Mouse (Mus musculus): ENCODE measurements around the gene Igf2. TPM values are rescaled to one million over a fixed set of nuclear protein-coding genes. Genes with fewer than 3 reads are reported as not detected.

Igf2 gene
- 126 and 131 TPM in 2 replicates for polyA plus RNA-seq (2014; fragmentation: Nextera tagmentation; extraction: Ambion mirVana)

GRCm38 (mm10) chr7:142666659-142667058, at the start of gene Igf2:
TSS of gene Igf2 (minus strand) at chr7:142666816.
- H3K27me3 ChIP-seq (ENCODE audit: control insufficient read depth, insufficient read depth, low read length), result peaks cover 46% of the 10 kb centered on the region
- H3K9me3 ChIP-seq (ENCODE audit: control insufficient read depth, low read length), result peaks cover 17% of the 10 kb centered on the region
- H3K9ac ChIP-seq (ENCODE audit: low read length), result no peak within 1 kb of the TSS
- DNase-seq (ENCODE audit: low spot score, missing footprints) (no peak), ATAC-seq (ENCODE audit: low FRiP score) (no peak)
- no peak within 1 kb of the TSS for H3K4me2 ChIP-seq
- WGBS, result 64% methylated on average over 2 of the region's 2 CpGs
- H3K36me3 ChIP-seq (ENCODE audit: control insufficient read depth, insufficient read depth, low read length), result no peaks in the 10 kb centered on the region
- H3K27ac ChIP-seq (ENCODE audit: low read depth, low read length), result no peak within 1 kb of the TSS
- no peak within 1 kb of the TSS for H3K4me3 ChIP-seq (ENCODE audit: low read depth, low read length)
- no peaks in the 10 kb centered on the region for H3K4me1 ChIP-seq (ENCODE audit: control insufficient read depth, insufficient read depth, low read length)

- Histone ChIP-seq H3K4me1 (ENCODE audit: control insufficient read depth, insufficient read depth, low read length) (no peaks in the 10 kb centered on the region), H3K9ac (ENCODE audit: low read length) (peak overlapping the region; percentile 63), H3K4me2 (peak overlapping the region; percentile 39; the same call in 1 of the 2 replicates), H3K27me3 (ENCODE audit: control insufficient read depth, insufficient read depth, low read length) (no peaks in the 10 kb centered on the region), H3K4me3 (ENCODE audit: low read depth, low read length) (peak overlapping the region; percentile 10; the same call in 1 of the 2 replicates), H3K9me3 (ENCODE audit: control insufficient read depth, low read length) (no peaks in the 10 kb centered on the region), H3K36me3 (ENCODE audit: control insufficient read depth, insufficient read depth, low read length) (no peaks in the 10 kb centered on the region), H3K27ac (ENCODE audit: low read depth, low read length) (no peak overlapping the region)
- DNase-seq (ENCODE audit: low spot score, missing footprints) (peak; percentile 95), ATAC-seq (ENCODE audit: low FRiP score) (no peak)
- 19% methylated on average over 8 of the region's 8 CpGs for WGBS
These were observed 48.3 kb upstream of the Igf2 start for GRCm38 (mm10) chr7:142714783-142715498.

DNA sequence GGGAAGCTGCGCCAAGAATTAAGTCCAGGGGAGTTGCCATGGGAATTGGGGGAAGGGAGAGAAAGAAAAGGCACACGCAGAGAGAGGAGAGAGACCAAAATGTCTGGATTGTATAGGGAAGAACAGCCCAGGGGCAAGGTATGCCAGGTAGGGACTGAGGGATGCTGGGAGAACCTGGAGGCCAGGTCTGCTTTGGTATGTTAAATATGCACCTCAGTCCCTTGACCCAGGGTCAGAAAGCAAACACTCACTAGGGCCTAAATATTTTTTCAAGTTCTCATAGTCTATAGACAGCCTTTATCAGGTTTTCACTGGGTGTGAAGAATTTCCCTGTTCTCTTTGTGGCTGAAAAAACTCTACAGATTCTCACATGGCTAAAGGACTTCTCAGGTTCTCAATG, 40.3 kb upstream of the Igf2 start:
- H3K9me3 ChIP-seq (ENCODE audit: control insufficient read depth, low read length), result no peaks in the 10 kb centered on the region
- 85% methylated on average over 2 of the region's 2 CpGs for WGBS
- H3K27me3 ChIP-seq (ENCODE audit: control insufficient read depth, insufficient read depth, low read length), result no peaks in the 10 kb centered on the region
- no peak for DNase-seq (ENCODE audit: low spot score, missing footprints)
- no peak overlapping the region for H3K9ac ChIP-seq (ENCODE audit: low read length)
- no peak for ATAC-seq (ENCODE audit: low FRiP score)
- H3K4me1 ChIP-seq (ENCODE audit: control insufficient read depth, insufficient read depth, low read length), result no peaks in the 10 kb centered on the region
- no peak overlapping the region for H3K27ac ChIP-seq (ENCODE audit: low read depth, low read length)
- H3K4me2 ChIP-seq, result no peak overlapping the region
- no peak overlapping the region for H3K4me3 ChIP-seq (ENCODE audit: low read depth, low read length)
- no peaks in the 10 kb centered on the region for H3K36me3 ChIP-seq (ENCODE audit: control insufficient read depth, insufficient read depth, low read length)

GRCm38 (mm10) chr7:142699334-142699860, 32.8 kb upstream of the Igf2 start:
- H3K27me3 ChIP-seq (ENCODE audit: control insufficient read depth, insufficient read depth, low read length), result no peaks in the 10 kb centered on the region
- 76% methylated on average over 5 of the region's 5 CpGs for WGBS
- H3K4me3 ChIP-seq (ENCODE audit: low read depth, low read length), result no peak overlapping the region
- H3K9me3 ChIP-seq (ENCODE audit: control insufficient read depth, low read length), result no peaks in the 10 kb centered on the region
- H3K9ac ChIP-seq (ENCODE audit: low read length), result no peak overlapping the region
- H3K36me3 ChIP-seq (ENCODE audit: control insufficient read depth, insufficient read depth, low read length), result no peaks in the 10 kb centered on the region
- DNase-seq (ENCODE audit: low spot score, missing footprints) (no peak), ATAC-seq (ENCODE audit: low FRiP score) (no peak)
- H3K4me1 ChIP-seq (ENCODE audit: control insufficient read depth, insufficient read depth, low read length), result no peaks in the 10 kb centered on the region
- no peak overlapping the region for H3K27ac ChIP-seq (ENCODE audit: low read depth, low read length)
- H3K4me2 ChIP-seq, result no peak overlapping the region

DNA sequence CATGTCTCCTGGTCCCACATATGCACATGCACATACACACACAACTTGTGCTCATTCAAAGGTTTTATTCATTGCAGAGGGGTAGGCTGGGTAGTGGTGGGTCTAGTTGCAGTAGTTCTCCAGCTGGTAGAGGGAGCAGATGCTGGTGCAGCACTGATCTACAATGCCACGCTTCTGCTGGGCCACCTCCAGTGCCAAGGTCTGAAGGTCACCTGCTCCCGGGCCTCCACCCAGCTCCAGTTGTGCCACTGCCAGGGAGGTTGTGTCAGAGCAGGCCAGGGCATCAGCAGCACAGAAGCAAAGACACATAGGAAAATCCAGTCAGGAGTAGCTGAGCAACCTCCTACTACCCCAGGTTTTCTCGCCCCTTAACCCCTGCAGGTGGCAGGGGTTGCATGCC, 12.0 kb upstream of the Igf2 start:
- 92% methylated on average over 3 of the region's 3 CpGs for WGBS

DNA sequence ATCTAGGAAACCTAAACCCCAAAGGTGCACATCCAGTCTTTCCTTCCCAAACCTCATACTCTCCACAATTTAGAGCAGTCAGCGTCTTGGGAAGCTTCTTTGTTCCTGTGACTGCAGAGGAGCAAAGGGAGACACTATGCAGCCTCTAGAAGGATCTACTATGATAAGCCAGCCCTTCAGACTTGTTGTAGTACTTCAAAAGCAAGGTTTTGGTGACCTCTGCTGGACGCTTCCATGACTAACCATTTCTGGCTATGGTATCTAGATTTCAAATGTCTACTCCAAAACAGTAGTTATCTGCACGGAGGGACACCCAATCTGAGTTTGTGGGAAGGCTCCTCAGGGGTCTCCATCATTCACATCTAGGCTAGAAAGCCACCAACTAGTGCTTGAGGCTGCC, 9.0 kb upstream of the Igf2 start:
- Histone ChIP-seq H3K27ac (ENCODE audit: low read depth, low read length) (no peak overlapping the region), H3K4me2 (no peak overlapping the region), H3K4me3 (ENCODE audit: low read depth, low read length) (no peak overlapping the region), H3K27me3 (ENCODE audit: control insufficient read depth, insufficient read depth, low read length) (no peaks in the 10 kb centered on the region), H3K4me1 (ENCODE audit: control insufficient read depth, insufficient read depth, low read length) (no peaks in the 10 kb centered on the region), H3K9ac (ENCODE audit: low read length) (no peak overlapping the region), H3K9me3 (ENCODE audit: control insufficient read depth, low read length) (peaks cover 3% of the 10 kb centered on the region; the same call in 1 of the 2 replicates), H3K36me3 (ENCODE audit: control insufficient read depth, insufficient read depth, low read length) (no peaks in the 10 kb centered on the region)
- WGBS, result 17% methylated on average over 3 of the region's 3 CpGs
- DNase-seq (ENCODE audit: low spot score, missing footprints) (peak; percentile 96), ATAC-seq (ENCODE audit: low FRiP score) (no peak)

More for the DNA sequence above, 12.0 kb upstream of the Igf2 start:
- no peak for ATAC-seq (ENCODE audit: low FRiP score)
- H3K9ac ChIP-seq (ENCODE audit: low read length), result no peak overlapping the region
- no peaks in the 10 kb centered on the region for H3K36me3 ChIP-seq (ENCODE audit: control insufficient read depth, insufficient read depth, low read length)
- no peak for DNase-seq (ENCODE audit: low spot score, missing footprints)
- no peaks in the 10 kb centered on the region for H3K9me3 ChIP-seq (ENCODE audit: control insufficient read depth, low read length)
- H3K4me1 ChIP-seq (ENCODE audit: control insufficient read depth, insufficient read depth, low read length), result no peaks in the 10 kb centered on the region
- no peaks in the 10 kb centered on the region for H3K27me3 ChIP-seq (ENCODE audit: control insufficient read depth, insufficient read depth, low read length)
- no peak overlapping the region for H3K27ac ChIP-seq (ENCODE audit: low read depth, low read length)
- no peak overlapping the region for H3K4me3 ChIP-seq (ENCODE audit: low read depth, low read length)
- no peak overlapping the region for H3K4me2 ChIP-seq

DNA sequence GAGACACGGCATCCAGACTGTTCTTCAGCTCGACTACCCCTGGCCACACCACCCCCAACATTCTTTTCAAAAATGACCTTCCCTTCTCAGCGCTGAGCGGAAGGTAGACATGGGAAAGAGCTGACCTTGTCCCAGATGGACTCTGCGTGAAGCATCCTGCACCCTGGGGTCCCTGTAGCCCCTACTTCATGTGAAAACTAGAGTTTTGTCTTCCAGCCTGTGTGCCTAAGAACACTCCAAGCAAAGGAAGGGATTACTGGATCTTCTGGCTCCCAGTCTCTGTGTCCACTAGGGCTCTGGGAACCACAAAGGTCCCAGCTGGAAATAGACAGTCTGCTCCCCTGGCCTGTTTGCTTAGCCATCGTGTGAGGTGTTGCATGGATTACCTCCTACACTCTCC, 8.5 kb upstream of the Igf2 start:
- no peak overlapping the region for H3K4me2 ChIP-seq
- no peaks in the 10 kb centered on the region for H3K36me3 ChIP-seq (ENCODE audit: control insufficient read depth, insufficient read depth, low read length)
- DNase-seq (ENCODE audit: low spot score, missing footprints) (peak; percentile 80), ATAC-seq (ENCODE audit: low FRiP score) (no peak)
- H3K4me3 ChIP-seq (ENCODE audit: low read depth, low read length), result no peak overlapping the region
- H3K4me1 ChIP-seq (ENCODE audit: control insufficient read depth, insufficient read depth, low read length), result no peaks in the 10 kb centered on the region
- WGBS, result 75% methylated on average over 6 of the region's 6 CpGs
- H3K9me3 ChIP-seq (ENCODE audit: control insufficient read depth, low read length), result peaks cover 6% of the 10 kb centered on the region
- H3K27ac ChIP-seq (ENCODE audit: low read depth, low read length), result no peak overlapping the region
- no peaks in the 10 kb centered on the region for H3K27me3 ChIP-seq (ENCODE audit: control insufficient read depth, insufficient read depth, low read length)
- no peak overlapping the region for H3K9ac ChIP-seq (ENCODE audit: low read length)

- no peak overlapping the region for H3K4me2 ChIP-seq
- WGBS, result 13% methylated on average over 4 of the region's 4 CpGs
- DNase-seq (ENCODE audit: low spot score, missing footprints), result peak; percentile 93
These were observed 5.5 kb upstream of the Igf2 start for GRCm38 (mm10) chr7:142672120-142672519.

DNA sequence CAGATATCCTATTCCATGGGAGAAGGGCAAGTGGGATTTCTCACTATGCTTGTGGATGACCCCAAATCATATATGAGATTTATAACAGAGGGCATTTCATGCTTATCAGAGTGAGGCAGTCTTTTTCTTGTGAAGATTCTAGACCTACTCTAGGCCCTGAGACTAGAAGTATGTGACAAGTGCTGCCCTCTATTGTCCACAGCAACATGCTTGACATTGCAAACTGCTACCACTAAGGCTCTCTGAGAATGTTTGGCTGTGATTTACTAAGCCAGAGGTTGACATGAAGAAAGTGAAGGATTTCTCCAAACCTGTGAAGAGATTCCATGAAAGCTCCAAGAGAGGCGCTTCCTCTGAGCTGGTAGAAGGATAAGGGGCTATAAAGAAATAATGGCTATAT, 4.5 kb upstream of the Igf2 start:
- no peak for ATAC-seq (ENCODE audit: low FRiP score)
- Histone ChIP-seq H3K4me1 (ENCODE audit: control insufficient read depth, insufficient read depth, low read length) (no peaks in the 10 kb centered on the region), H3K4me2 (no peak overlapping the region), H3K9ac (ENCODE audit: low read length) (no peak overlapping the region), H3K27me3 (ENCODE audit: control insufficient read depth, insufficient read depth, low read length) (peaks cover 6% of the 10 kb centered on the region; the same call in 1 of the 2 replicates), H3K27ac (ENCODE audit: low read depth, low read length) (no peak overlapping the region), H3K36me3 (ENCODE audit: control insufficient read depth, insufficient read depth, low read length) (no peaks in the 10 kb centered on the region), H3K4me3 (ENCODE audit: low read depth, low read length) (no peak overlapping the region), H3K9me3 (ENCODE audit: control insufficient read depth, low read length) (peaks cover 17% of the 10 kb centered on the region)
- WGBS, result 93% methylated on average over 1 of the region's 1 CpGs
- no peak for DNase-seq (ENCODE audit: low spot score, missing footprints)

More at GRCm38 (mm10) chr7:142672120-142672519, 5.5 kb upstream of the Igf2 start:
- Histone ChIP-seq H3K27me3 (ENCODE audit: control insufficient read depth, insufficient read depth, low read length) (no peaks in the 10 kb centered on the region), H3K4me1 (ENCODE audit: control insufficient read depth, insufficient read depth, low read length) (no peaks in the 10 kb centered on the region), H3K4me3 (ENCODE audit: low read depth, low read length) (no peak overlapping the region), H3K36me3 (ENCODE audit: control insufficient read depth, insufficient read depth, low read length) (no peaks in the 10 kb centered on the region), H3K9ac (ENCODE audit: low read length) (no peak overlapping the region), H3K27ac (ENCODE audit: low read depth, low read length) (no peak overlapping the region), H3K9me3 (ENCODE audit: control insufficient read depth, low read length) (peaks cover 17% of the 10 kb centered on the region)
- no peak for ATAC-seq (ENCODE audit: low FRiP score)
